Mouse (Mus musculus) myocyte (in vitro differentiated cells): ENCODE measurements around the gene Bpifb1. TPM values are rescaled to one million over a fixed set of nuclear protein-coding genes. Genes with fewer than 3 reads are reported as not detected.

Experiments
- H3K27me3 ChIP-seq: one replicate; pipeline ENCODE4 v1.6.1; 2011; ENCODE audit not compliant: control insufficient read depth, insufficient read depth, insufficient read length
- H3K36me3 ChIP-seq: one replicate; pipeline ENCODE4 v1.6.1; 2011; ENCODE audit not compliant: control insufficient read depth, insufficient read depth
- H3K4me2 ChIP-seq: one replicate; pipeline ENCODE4 v1.6.1; 2011; ENCODE audit warnings: low read depth, control low read depth
- H3K4me3 ChIP-seq: one replicate; pipeline ENCODE4 v1.5.1; 2011; ENCODE audit warnings: mild to moderate bottlenecking, control low read depth, moderate library complexity
- H3K79me2 ChIP-seq: one replicate; pipeline ENCODE4 v1.6.1; 2011; ENCODE audit not compliant: control insufficient read depth, insufficient read depth
- H3ac ChIP-seq: one replicate; pipeline ENCODE4 v1.6.1; 2011; ENCODE audit not compliant: control insufficient read depth, insufficient read length
- CEBPB ChIP-seq: IDR thresholded peaks from 2 replicates; pipeline ENCODE4 v1.6.1; 2011; ENCODE audit warnings: mild to moderate bottlenecking, moderate library complexity; ENCODE audit not compliant: poor library complexity, insufficient read depth, severe bottlenecking
- E2F4 ChIP-seq: IDR thresholded peaks from one replicate; pipeline ENCODE4 v1.6.1; 2011; ENCODE audit warnings: mild to moderate bottlenecking, control low read depth, moderate library complexity; ENCODE audit not compliant: insufficient read depth
- MAX ChIP-seq: IDR thresholded peaks from one replicate; pipeline ENCODE4 v1.6.1; 2011; ENCODE audit warnings: low read depth, mild to moderate bottlenecking, control low read depth
- MYOD1 ChIP-seq, 3 experiments: IDR thresholded peaks; one replicate each; pipeline ENCODE4 v1.6.1; 2011; ENCODE audit warnings: control low read depth in 2 of 3, low read depth in 2 of 3, mild to moderate bottlenecking in 2 of 3, moderate library complexity in 1 of 3; ENCODE audit not compliant: insufficient read length in 2 of 3, control insufficient read depth in 1 of 3
- MYOG ChIP-seq, 3 experiments: IDR thresholded peaks; one replicate each; pipeline ENCODE4 v1.6.1; 2011; ENCODE audit warnings: control low read depth in 2 of 3, low read depth in 2 of 3, mild to moderate bottlenecking in 2 of 3; ENCODE audit not compliant: insufficient read length in 2 of 3, control insufficient read depth in 1 of 3, insufficient read depth in 1 of 3
- POLR2A ChIP-seq: IDR thresholded peaks from one replicate; pipeline ENCODE4 v1.6.1; 2011; ENCODE audit warnings: low read depth, mild to moderate bottlenecking, control low read depth, moderate library complexity; ENCODE audit not compliant: insufficient read length
- POLR2AphosphoS2 ChIP-seq: IDR thresholded peaks from one replicate; pipeline ENCODE4 v1.6.1; 2011; ENCODE audit warnings: low read depth, control low read depth; ENCODE audit not compliant: insufficient read length
- REST ChIP-seq: IDR thresholded peaks from one replicate; pipeline ENCODE4 v1.6.1; 2011; ENCODE audit warnings: mild to moderate bottlenecking, control low read depth, moderate library complexity; ENCODE audit not compliant: insufficient read depth, insufficient read length
- SRF ChIP-seq: IDR thresholded peaks from one replicate; pipeline ENCODE4 v1.6.1; 2011; ENCODE audit warnings: low read depth; ENCODE audit not compliant: control insufficient read depth, insufficient read length
- TCF12 ChIP-seq: IDR thresholded peaks from one replicate; pipeline ENCODE4 v1.6.1; 2011; ENCODE audit warnings: mild to moderate bottlenecking, control low read depth; ENCODE audit not compliant: poor library complexity, insufficient read depth, severe bottlenecking
- TCF3 ChIP-seq: IDR thresholded peaks from one replicate; pipeline ENCODE4 v1.6.1; 2011; ENCODE audit warnings: low read depth, control low read depth; ENCODE audit not compliant: insufficient read length
- USF1 ChIP-seq: IDR thresholded peaks from one replicate; pipeline ENCODE4 v1.6.1; 2011; ENCODE audit warnings: low read depth, mild to moderate bottlenecking, control low read depth, moderate library complexity
- polyA plus RNA-seq: library from polyadenylated mRNA; unstranded; fragments of >200 nt; fragmentation: generic; extraction: Trizol; gene quantifications from one replicate; pipeline ENCODE4 v1.2.1, GENCODE M21; 2012; ENCODE audit warnings: missing spikeins

The Bpifb1 gene
- polyA plus RNA-seq, 1 experiment, result not detected

DNA sequence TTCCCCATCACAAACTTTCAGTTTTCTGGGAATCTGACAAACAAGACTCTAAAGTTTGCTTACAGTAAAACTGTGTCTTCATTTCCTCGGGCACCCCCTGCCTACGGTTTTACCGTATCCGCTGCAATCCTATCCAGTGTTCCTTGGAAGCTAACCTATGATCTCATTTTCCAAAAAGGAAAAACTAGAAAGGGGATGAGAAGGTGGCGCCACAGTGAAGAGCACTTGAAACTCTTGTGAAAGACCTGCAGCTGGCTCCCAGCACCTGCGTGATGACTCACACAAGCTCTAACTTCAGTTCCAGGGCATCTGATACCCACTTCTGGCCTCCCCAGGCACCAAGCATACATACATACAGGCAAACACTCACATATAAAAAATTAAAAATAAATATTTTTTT lies 5.3 kb upstream of the Bpifb1 start:
- no peak for TF ChIP-seq MYOD1 (IDR thresholded peaks at IDR 0.05; ENCODE audit: control insufficient read depth in 1 of 3, insufficient read length in 2 of 3, low read depth in 2 of 3)
- TF ChIP-seq MYOG (IDR thresholded peaks at IDR 0.05; ENCODE audit: control insufficient read depth in 1 of 3, insufficient read depth in 1 of 3, insufficient read length in 2 of 3, low read depth in 2 of 3), result no peak
- no peak for TF ChIP-seq CEBPB
- no peak for TF ChIP-seq E2F4
- no peak for TF ChIP-seq MAX
- Histone ChIP-seq H3K4me2 (no peak overlapping the region), H3K4me3 (no peak overlapping the region), H3K36me3 (no peaks in the 10 kb centered on the region), H3ac (no peak overlapping the region), H3K79me2 (no peaks in the 10 kb centered on the region), H3K27me3 (no peaks in the 10 kb centered on the region)

DNA sequence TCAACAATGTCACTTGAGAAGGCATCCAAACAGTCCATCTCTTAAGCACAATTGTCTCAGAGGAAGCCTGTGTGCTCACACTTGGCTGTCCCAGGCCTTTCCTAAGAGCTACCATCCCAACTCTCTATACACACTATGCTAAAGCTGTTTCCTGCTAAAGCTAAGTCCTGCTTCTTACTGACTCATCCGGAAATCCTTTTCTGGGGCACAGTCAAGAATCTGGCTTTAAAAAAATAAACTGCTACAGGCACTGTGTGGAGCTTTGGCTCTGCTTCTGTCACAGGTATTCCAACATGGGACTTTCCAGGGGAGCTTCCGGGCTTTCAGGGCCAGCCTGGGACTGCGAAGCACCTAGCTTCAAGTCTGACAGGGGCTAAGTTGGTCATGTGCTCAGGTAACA lies 4.9 kb upstream of the Bpifb1 start:
- H3K79me2 ChIP-seq, result no peaks in the 10 kb centered on the region
- no peak overlapping the region for H3ac ChIP-seq
- no peak overlapping the region for H3K4me3 ChIP-seq
- TF ChIP-seq E2F4, result no peak
- TF ChIP-seq POLR2AphosphoS2, result no peak
- no peak for TF ChIP-seq MAX
- TF ChIP-seq CEBPB, result no peak
- no peak for TF ChIP-seq REST
- no peak for TF ChIP-seq MYOG (IDR thresholded peaks at IDR 0.05; ENCODE audit: control insufficient read depth in 1 of 3, insufficient read depth in 1 of 3, insufficient read length in 2 of 3, low read depth in 2 of 3)
- TF ChIP-seq SRF, result no peak
- H3K27me3 ChIP-seq, result no peaks in the 10 kb centered on the region
- no peak overlapping the region for H3K4me2 ChIP-seq
- no peaks in the 10 kb centered on the region for H3K36me3 ChIP-seq

DNA sequence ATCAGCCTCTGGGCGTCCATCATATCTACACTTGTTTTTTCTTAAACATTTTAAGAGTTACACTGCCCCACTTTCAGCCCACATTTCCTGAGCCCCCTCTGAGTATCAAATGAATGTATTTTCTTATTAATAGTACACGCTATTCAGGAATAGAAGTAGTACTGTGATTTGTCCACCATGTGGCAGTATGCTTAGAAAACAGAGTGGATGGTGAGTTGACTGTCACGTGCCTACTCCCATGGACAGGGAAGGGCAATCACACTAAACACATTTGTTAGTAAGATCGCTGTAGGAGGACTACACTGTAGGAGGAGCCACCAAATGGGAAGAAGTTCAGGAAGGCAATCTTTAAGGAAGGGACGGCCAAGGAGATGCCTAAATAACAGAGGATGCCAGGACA lies 3.1 kb upstream of the Bpifb1 start:
- H3K79me2 ChIP-seq, result no peaks in the 10 kb centered on the region
- no peak overlapping the region for H3K4me2 ChIP-seq
- TF ChIP-seq E2F4 (no peak), MAX (no peak), USF1 (peak; percentile 37)
- no peaks in the 10 kb centered on the region for H3K27me3 ChIP-seq
- H3ac ChIP-seq, result no peak overlapping the region
- no peak overlapping the region for H3K4me3 ChIP-seq
- no peaks in the 10 kb centered on the region for H3K36me3 ChIP-seq

DNA sequence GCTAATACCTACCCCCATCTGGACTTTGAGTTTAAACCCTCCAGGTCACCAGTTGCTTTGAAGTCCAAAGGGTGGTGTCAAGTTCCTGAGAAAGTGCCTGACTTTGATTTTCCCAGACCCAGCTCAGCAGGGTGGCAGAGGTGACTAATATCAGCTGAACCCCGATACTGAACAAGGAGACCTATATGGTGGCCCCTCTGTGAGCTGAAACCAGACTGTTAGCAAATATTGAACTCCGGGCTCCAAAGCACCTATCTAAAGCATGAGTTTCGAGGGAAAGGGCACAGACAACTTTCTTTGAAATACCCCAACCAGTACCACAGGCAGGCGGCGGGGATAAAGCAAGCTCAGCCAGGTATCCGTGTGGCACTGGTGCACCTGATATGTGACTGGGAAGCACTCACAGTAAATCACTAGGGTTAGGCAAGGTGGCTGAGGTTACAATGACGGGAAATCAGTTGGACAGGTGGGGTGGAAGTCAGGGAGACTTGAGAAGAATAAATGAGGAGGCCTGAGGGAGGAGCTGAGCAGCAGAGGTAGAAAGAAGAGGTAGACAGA lies 662 bp upstream of the Bpifb1 start:
- H3K36me3 ChIP-seq, result no peaks in the 10 kb centered on the region
- no peak overlapping the region for H3ac ChIP-seq
- no peak for TF ChIP-seq MYOG (IDR thresholded peaks at IDR 0.05; ENCODE audit: control insufficient read depth in 1 of 3, insufficient read depth in 1 of 3, insufficient read length in 2 of 3, low read depth in 2 of 3)
- no peak for TF ChIP-seq TCF3
- no peak for TF ChIP-seq SRF
- TF ChIP-seq POLR2AphosphoS2, result no peak
- H3K79me2 ChIP-seq, result no peaks in the 10 kb centered on the region
- H3K4me2 ChIP-seq, result no peak overlapping the region
- H3K27me3 ChIP-seq, result no peaks in the 10 kb centered on the region
- H3K4me3 ChIP-seq, result no peak overlapping the region

DNA sequence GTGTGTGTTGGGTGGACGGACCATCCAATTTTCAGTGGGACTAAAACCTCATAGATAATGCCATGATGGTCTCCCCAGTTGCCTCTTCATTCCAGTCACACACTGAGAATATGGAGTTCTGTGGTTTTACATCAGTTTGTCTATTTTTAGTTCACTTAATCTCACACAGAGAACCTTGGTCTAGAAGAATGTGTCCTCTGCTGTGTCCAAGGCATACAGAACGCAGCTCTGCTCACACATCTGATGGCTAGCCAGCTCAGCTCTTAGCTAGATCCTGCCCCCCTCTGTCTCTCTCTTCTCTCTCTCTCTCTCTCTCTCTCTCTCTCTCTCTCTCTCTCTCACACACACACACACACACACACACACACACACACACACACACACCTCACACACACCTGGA lies 1.5 kb downstream of the Bpifb1 start:
- Histone ChIP-seq H3ac (no peak overlapping the region), H3K36me3 (no peaks in the 10 kb centered on the region), H3K4me3 (no peak overlapping the region), H3K4me2 (no peak overlapping the region), H3K79me2 (no peaks in the 10 kb centered on the region), H3K27me3 (no peaks in the 10 kb centered on the region)
- TF ChIP-seq POLR2AphosphoS2 (no peak), E2F4 (no peak), SRF (no peak), TCF12 (no peak), CEBPB (no peak)

DNA sequence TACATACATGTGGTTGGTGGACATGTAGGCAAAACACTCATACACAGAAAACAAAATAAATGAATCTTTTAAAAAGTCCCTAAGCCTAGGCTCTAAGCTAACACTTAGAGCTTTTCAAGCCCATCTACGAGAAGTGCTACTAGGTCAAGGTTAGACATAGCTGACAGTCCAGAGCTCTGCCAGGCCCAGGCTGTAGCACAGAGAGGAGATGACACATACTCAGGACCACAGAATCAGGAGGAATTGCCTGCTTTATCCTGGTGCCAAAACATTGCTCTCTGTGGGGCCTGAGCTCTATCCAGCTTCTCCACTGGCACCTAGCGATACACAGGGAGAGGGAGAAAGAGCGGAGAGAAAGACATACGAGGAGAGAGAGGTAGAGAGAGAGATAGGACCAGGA lies 2.5 kb downstream of the Bpifb1 start:
- no peaks in the 10 kb centered on the region for H3K36me3 ChIP-seq
- no peak overlapping the region for H3ac ChIP-seq
- H3K4me2 ChIP-seq, result no peak overlapping the region
- no peak for TF ChIP-seq USF1
- TF ChIP-seq TCF12, result no peak
- no peak for TF ChIP-seq E2F4
- TF ChIP-seq POLR2AphosphoS2, result no peak
- TF ChIP-seq SRF, result no peak
- TF ChIP-seq REST, result no peak
- TF ChIP-seq MYOD1 (IDR thresholded peaks at IDR 0.05; ENCODE audit: control insufficient read depth in 1 of 3, insufficient read length in 2 of 3, low read depth in 2 of 3), result no peak
- no peak for TF ChIP-seq CEBPB
- TF ChIP-seq MYOG (IDR thresholded peaks at IDR 0.05; ENCODE audit: control insufficient read depth in 1 of 3, insufficient read depth in 1 of 3, insufficient read length in 2 of 3, low read depth in 2 of 3), result no peak
- TF ChIP-seq POLR2A, result no peak
- TF ChIP-seq TCF3, result no peak
- no peak for TF ChIP-seq MAX
- H3K27me3 ChIP-seq, result no peaks in the 10 kb centered on the region
- H3K4me3 ChIP-seq, result no peak overlapping the region
- no peaks in the 10 kb centered on the region for H3K79me2 ChIP-seq
